Mouse (Mus musculus) thymus, adult 2 months (tissue): ENCODE data around the gene Ogg1.

Experiments
- CTCF ChIP-seq: fragments of 200-500 bp; IDR thresholded peaks from 2 replicates; pipeline ENCODE4 v1.5.1; 2012; ENCODE audit warnings: mild to moderate bottlenecking, control low read depth, low read length, moderate library complexity, borderline replicate concordance; ENCODE audit not compliant: control insufficient read depth, poor library complexity, insufficient read depth; ENCODE audit errors: extremely low read depth
- POLR2A ChIP-seq: fragments of 200-500 bp; IDR thresholded peaks from 2 replicates; pipeline ENCODE4 v1.6.1; 2012; ENCODE audit warnings: mild to moderate bottlenecking, low read length, control low read depth, moderate library complexity; ENCODE audit not compliant: control insufficient read depth, poor library complexity, insufficient read depth; ENCODE audit errors: extremely low read depth

DNA sequence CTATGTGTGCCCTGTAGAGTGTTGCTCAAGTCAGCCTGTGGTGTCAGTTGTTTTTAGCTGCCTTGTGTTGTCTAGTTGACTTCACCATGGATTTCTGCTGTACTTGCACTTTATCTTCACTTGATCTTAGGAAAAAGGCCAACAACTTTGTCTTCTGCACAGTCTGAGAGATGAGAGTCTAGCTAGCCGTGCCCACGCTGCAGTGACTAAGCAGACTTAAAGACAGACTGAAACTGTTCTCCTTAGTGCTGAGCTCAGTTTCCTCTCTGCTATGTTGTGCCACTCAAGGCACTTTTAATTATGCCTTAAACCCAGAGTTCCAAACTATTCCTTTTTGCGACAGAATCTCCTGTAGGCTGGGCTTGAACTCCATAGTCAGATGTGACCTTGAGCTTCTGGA lies 10.8 kb upstream of the Ogg1 start:
- TF ChIP-seq POLR2A: no peak
- TF ChIP-seq CTCF: no peak
